Mouse (Mus musculus): ENCODE measurements at regions not wholly inside any gene's neighbourhood (a gene's known extent, or its start where the extent isn't known, plus 50 kb on each side); places are given as distances from the start of the nearest gene placed in this dataset.
A peak's percentile ranks its signal among the peaks of the same experiment; 100 is the strongest.
"Not testable (repeated sequence)": the region's sequence is repeated elsewhere in the genome, so short reads cannot be mapped to it uniquely, and the experiment has no call there.

DNA sequence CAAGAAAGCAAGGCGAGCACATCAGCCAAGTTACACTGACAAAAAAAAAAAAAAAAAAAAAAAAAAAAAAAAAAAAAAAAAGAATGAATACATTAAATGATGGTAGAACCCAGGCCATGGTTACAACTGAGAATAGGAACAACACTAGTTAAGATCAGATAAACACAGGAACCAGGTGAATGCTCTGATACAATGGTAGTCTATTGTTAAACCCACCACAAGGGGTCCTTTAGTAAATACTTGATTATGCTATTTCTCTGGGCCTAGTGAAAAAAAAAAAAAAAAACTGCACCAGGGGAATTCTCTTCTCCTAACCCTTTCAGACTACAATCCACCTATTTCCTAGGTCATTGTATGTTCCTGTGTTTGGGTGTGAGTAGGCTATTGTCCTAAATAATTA lies 2289.7 kb downstream of the Cntnap5b start:
- DNase-seq (ENCODE audit: low spot score), result no peak

DNA sequence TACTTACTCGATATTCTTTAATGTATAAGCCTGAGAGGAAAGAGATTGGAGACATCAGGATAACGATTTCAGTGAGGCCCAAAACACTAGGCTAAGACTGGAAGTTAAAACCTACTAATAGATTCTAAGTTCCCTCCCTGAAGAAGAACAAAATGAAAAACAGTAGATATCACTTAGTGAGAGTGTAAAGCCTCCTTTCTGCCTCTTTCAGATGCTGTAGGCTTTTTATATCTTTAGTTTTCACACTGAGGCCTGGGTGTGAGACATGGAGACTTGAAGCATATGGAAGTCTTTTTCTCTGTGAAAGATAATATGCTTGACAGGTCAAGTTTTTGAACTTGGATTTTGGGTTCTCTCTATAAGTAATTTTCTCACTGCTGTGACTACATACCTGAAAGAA lies 2333.1 kb downstream of the Cntnap5b start:
- no peak for DNase-seq (ENCODE audit: low spot score)

DNA sequence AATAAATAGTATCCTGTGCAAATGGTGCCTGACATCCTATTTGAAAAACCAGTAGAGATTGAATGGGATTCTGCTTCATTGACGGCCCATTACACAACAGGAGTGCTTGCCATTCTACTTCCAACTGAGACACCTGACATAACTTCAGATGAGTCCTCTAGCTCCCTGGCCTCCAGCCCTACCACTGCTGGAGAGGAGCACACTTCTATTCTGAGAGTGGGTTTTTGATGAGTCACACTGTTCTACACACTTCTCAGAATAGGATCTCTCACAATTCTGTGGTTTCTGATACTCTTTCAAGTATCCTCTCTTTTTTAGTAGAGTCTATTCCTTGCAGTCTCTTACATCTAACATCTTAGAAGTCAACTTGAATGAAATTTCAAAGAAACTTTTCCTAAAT lies 2366.5 kb downstream of the Cntnap5b start:
- no peak for DNase-seq (ENCODE audit: low spot score)

DNA sequence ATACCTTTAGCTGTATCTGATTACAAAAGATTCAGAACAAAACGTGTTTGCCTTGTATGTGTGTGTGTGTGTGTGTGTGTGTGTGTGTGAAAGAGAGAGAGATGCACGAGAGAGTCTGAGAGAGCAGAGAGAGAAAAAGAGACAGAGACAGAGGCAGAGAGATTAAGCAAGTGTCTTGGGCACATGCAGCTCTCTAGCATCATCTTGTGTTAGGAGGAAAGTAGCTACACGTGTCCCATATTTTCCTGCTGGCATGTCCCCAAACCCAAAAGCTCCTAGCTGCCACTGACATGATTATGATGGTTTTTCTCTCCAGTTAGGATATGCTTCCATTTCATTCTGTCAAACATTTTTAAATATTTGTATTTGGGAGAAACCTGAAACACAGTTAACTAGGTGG lies 2373.8 kb downstream of the Cntnap5b start:
- DNase-seq (ENCODE audit: low spot score), result no peak

DNA sequence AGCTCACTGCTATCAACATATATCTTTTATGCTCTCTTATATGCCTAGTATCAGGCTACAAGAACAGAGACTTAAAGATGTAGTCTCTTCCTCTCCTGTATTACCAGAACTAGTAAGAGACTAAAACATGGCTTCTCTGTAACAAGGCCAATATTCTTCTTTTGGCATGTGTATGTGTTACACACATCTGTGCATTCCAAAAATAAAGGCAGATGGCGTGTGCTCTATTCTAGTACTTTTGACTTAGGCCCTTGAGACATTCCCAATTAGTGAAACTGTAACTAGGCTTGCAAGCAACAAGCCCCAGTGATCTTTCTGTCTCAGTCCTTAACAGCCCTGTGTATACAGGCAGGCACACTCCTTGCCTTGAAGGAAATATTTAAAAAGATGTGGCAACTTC lies 2394.1 kb downstream of the Cntnap5b start:
- DNase-seq (ENCODE audit: low spot score), result no peak

DNA sequence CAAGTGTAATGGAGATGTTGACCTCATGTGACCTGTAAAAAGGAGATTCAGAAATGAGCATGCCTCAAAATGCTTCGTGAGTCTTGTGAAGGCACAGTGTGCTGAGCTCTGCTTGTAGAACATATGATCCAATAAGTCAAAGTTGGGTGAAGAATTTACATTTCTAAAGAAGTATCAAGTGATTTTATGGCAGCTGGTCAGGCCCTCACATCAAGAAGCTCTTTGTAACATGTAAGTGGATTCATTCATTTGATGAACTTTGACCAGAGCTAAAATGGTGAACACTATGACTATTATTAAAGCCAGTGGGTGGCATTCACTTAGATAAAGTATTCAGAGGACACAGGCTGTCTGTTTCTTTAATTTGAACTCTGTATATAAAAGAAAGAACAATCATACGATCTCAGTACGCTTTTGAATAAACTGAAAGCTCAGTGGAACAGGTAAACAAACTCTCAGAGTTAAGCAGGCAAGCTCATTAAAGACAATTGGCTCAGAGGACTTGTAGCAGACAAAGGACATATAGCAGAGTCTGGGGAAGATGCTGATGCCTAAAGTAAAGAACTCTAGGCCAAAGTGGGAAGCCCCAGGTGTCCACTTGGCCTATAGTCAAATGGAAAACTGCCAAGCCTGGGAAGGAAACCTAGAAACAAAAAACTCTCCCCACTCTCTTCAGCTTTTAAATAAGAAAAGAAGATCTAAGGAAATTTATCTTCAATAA lies 2398.2 kb downstream of the Cntnap5b start:
- DNase-seq (ENCODE audit: low spot score), result no peak

DNA sequence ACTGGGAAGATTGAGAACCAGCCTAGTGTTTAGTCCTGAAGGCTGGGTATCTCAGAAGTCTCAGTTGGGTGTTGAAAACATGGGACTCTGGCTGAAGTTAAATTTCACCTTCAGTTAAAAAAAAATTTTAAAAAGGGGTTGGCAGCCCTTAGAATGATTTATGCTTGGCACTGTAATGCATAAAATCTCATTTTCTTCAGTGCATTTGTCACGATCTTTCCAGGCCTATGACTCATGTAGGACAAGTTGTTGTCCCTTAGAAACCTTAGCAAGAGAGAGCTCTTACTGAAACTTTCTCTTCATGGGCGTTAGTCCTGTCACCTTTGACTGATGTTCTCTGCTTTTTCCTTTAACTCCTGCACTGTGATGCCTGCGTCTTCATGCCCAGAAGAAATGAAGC lies 2413.4 kb downstream of the Cntnap5b start:
- DNase-seq (ENCODE audit: low spot score), result no peak

DNA sequence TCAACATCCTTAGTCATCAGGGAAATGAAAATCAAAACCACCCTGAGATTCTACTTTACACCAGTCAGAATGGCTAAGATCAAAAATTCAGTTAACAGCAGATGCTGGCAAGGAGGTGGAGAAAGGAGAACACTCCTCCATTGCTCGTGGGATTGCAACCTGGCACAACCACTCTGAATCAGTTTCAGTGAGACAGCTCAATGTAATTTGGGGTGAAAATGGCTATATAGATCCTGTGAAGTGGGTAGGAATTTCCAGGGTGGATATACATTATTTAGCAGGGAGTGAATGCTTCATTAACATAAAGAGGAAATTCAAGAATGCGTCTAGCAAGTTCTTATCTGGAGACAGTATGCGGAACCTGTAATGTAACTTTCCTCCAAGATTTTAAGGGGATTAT lies 2462.9 kb downstream of the Cntnap5b start:
- DNase-seq (ENCODE audit: low spot score), result no peak

DNA sequence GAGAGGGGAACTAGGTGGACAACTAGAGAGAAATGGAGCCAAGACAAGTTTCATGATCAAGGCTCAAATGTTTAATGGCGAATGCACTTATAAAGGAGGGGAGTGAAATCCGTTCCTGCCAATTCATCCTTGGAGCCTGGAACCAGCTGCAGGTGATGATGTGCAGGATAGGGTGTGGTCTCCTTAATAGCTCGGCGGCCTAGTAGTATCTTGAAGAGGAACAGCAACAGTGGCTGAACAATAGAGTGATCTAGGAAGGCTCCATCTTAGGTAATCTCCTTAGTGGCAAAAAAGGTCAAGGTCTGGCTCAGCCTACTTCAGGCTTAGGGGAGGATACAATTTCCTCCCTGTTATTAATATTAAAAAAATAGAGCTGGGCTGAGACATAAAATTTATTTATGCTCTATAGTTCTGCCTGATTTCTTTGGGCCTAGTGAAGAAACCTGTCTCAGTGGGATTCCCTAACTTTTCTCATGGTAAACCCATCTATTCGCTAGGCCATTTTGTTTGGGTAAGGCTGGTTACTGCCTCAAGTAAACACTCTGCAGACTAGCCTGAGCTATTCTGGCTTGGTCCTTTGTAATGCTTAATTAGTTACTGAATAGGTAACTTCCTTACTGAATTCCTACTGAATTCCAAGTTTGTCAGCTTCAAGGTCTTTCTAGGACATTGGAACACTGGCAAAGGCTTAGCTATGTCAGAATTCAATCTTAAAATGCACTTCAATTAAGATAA lies 2490.7 kb downstream of the Cntnap5b start:
- not testable (repeated sequence) for DNase-seq (ENCODE audit: low spot score)

DNA sequence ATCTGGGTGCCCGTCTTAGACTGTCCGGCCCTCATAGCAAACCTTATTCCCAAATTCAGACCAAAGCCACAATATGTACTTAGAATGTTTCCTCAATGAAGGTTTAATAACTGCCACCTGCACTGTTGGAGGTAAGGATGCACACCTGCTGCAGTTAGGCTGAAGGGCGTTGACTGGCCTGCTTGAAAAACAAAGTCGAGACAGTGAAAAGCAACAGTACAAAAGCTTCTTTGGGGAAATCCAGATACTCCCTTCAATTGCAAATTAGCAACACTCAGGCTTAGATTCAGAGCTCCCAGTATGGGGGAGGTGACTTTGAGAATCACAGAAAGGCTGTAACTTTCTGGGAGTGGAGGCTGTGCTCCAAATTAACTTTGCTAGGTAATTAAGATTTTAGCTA lies 2491.9 kb downstream of the Cntnap5b start:
- not testable (repeated sequence) for DNase-seq (ENCODE audit: low spot score)

DNA sequence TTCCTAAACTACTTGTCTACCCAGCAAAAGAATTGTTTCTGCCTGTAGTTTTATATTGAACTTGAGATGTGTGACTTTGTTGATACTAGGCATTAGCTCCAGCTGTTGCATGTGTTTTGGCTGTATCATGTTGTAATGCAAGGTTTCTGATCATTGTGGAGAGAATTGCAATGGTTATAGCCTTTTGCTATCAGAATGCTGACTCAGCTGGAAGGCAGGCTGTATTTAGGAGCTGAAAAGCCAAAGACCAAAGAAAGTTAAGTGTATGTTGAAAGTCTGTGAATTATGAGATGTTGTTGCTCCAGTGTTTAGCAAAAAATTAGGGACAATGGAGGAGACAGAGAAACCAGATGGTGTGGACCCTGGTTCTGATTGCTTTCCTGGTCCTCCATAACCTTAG lies 2493.9 kb upstream of the Cdh20 start:
- no peak for DNase-seq (ENCODE audit: low spot score)

DNA sequence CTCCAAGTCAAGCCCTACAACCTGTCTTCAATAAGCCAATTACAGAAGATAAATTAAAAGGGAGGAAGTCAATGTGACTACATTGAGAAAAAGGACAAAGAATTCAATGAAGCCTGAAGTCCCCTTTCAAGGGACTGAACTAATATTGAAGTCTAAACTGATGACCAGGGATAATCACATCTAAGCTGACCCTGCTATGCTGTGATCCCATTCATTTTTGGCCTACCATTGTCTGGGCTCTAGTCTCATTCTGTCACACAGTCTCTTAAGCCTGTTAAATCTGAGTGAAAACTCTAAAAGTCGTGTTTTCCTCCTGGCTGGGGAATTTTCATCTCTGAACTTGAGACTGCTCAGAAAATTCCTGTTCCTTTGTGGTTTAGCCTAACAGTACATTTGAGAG lies 2480.0 kb upstream of the Cdh20 start:
- peak; percentile 7 for DNase-seq (ENCODE audit: low spot score)

DNA sequence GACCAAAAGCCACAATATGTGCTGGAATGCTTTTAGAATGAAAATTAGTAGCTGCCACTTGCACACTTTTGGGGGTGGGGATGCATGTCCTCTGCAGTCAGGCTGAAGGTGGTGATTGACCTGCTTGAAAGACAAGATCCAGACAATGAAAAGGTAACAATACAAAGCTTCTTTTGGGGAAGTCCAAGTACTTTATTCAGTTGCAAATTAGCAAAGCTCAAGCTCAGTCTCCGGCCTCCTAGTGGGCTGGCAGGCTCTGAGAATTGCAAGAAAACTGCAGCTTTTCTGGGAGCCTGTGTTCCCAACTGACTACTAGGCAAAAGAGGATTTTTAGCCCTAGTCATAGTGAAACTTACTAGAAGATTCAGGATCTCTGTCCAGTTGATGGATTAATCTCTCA lies 2464.8 kb upstream of the Cdh20 start:
- DNase-seq (ENCODE audit: low spot score), result no peak

DNA sequence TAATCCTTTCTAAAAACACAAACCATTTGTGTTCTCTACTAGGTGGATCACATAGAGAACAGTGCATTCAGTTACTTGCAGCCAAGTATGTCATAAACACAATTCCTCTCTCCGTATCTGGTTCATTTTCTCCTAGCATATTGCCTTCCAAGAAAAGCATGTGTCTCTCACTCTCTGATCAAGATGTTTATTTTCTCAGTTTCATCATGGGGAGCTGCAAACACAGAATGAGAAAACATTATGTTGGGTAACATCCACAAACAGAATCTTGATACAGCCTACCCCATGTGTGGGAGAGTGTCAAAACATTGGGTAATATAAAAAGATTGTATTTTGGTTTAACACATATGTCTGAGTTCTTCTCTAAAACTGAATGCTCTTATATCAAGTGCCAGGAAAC lies 2415.2 kb upstream of the Cdh20 start:
- no peak for DNase-seq (ENCODE audit: low spot score)

DNA sequence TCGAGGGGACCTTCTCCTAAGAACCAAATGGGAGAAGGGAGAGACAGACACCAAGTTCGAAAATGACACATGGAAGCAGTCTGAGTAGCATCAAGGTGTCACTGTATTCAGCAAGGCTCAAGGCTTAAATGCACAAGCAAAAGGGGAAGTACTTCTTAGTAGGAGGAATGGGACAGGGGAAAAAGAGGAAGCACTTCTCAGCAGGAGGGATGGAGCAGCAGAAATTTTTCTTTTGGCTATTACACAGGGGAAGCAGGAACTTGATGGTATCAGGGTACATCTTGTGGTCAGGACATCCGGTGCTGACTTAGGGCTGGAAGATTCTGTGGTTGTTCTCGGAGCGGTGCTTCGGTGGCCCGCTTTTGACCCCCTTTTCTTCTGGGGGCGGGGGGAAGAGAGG lies 2410.4 kb upstream of the Cdh20 start:
- DNase-seq (ENCODE audit: low spot score), result not testable (repeated sequence)

DNA sequence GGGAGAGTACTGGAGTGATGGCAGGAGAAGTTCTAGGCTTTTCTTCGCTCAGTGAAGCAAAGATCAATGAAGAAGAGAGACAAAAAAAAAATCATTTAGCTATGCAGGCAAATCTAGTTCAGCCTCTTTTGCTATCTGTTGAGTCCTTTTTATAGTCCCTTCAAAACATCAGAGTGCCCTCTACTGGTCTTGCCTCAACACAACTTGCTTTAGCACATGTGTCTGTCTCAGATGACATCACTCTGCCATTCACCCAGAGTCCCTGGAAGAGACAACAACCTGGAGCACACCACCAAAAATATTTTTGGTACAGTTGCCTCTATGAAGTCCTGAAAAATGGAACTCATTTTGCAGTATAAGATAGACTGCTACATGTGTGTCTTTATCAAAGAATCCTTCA lies 2389.7 kb upstream of the Cdh20 start:
- DNase-seq (ENCODE audit: low spot score), result peak; percentile 20

Data from retina, embryonic 14.5 days (tissue).